Mouse (Mus musculus) liver, adult 2 months (tissue): ENCODE measurements around the gene Nos1ap.

Source experiments
- CTCF ChIP-seq: fragments of 200-500 bp; IDR thresholded peaks from 2 replicates; pipeline ENCODE4 v1.5.1; 2011; ENCODE audit warnings: low read depth, low read length, control low read depth
- POLR2A ChIP-seq: fragments of 200-500 bp; IDR thresholded peaks from 2 replicates; pipeline ENCODE4 v1.6.1; 2011; ENCODE audit warnings: low read length, control low read depth; ENCODE audit not compliant: insufficient read depth; ENCODE audit errors: extremely low read depth

- no peak for TF ChIP-seq POLR2A
- TF ChIP-seq CTCF = no peak
These were observed 319.4 kb downstream of the Nos1ap start for GRCm38 (mm10) chr1:170270281-170270680.
